Mouse (Mus musculus) cortical plate, adult 2 months (tissue): ENCODE data around the gene Atp6v1g1.

Experiments used
- CTCF ChIP-seq: fragments of 200-500 bp; IDR thresholded peaks from 2 replicates; pipeline ENCODE4 v1.5.1; 2011; ENCODE audit warnings: mild to moderate bottlenecking, control low read depth, low read length; ENCODE audit not compliant: insufficient read depth; ENCODE audit errors: extremely low read depth
- POLR2A ChIP-seq: fragments of 200-500 bp; IDR thresholded peaks from 2 replicates; pipeline ENCODE4 v1.6.1; 2011; ENCODE audit warnings: mild to moderate bottlenecking, low read length, control low read depth; ENCODE audit not compliant: insufficient read depth; ENCODE audit errors: extremely low read depth

GRCm38 (mm10) chr4:63528946-63529345, 15.6 kb upstream of the Atp6v1g1 start:
- TF ChIP-seq POLR2A: no peak
- no peak for TF ChIP-seq CTCF
